8 mouse cellular contexts compared by ENCODE assay signal in the genomic region with DNA sequence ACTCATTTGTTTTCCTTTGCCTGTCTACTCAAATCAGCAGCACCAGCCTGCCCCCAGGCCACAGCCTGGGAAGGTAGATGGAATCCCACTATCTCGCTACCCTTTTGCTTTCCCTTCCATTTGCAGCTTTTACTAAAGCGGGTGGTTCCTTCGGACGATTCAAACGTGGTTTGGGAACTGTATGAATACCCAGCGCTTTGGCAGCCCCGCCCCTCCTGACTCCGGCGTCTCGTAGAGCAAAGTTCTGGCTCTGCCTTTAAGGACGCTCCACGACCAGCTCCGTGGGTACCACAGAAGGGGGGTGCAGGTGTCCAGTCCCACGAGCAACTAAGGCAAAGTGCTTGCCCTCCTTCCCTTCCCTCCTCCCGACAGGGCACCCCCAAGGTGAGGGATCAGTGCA. TPM values are rescaled to one million over a fixed set of nuclear protein-coding genes. Genes with fewer than 3 reads are reported as not detected.
DNase-seq lines count a peak whose midpoint lies in the region; ATAC-seq and TF ChIP-seq lines count a peak whose summit lies in the region.
"Not testable (repeated sequence)": the region's sequence is repeated elsewhere in the genome, so short reads cannot be mapped to it uniquely, and the experiment has no call there.

No protein-coding gene starts in this region.

- not testable (repeated sequence) for TF ChIP-seq CTCF in E14TG2a.4 (conservative IDR thresholded peaks at IDR 0.05; ENCODE audit: low read length); stomach, postnatal 0 days (IDR thresholded peaks at IDR 0.05; ENCODE audit: low read depth)

- H3K4me1 ChIP-seq in E14TG2a.4 (replicated peaks; ENCODE audit: low read depth, low read length) = peaks cover 71% of the 10 kb centered on the region
- peaks cover 16% of the 10 kb centered on the region for H3K4me1 ChIP-seq in forebrain, embryonic 16.5 days (replicated peaks; ENCODE audit: control insufficient read depth, insufficient read depth, low read length)
- not testable (repeated sequence) for H3K4me1 ChIP-seq in hindbrain, embryonic 14.5 days (replicated peaks; ENCODE audit: control insufficient read depth, insufficient read depth, low read length); liver, embryonic 16.5 days (ENCODE audit: control insufficient read depth, low read depth, low read length); midbrain, embryonic 14.5 days (ENCODE audit: control insufficient read depth, insufficient read depth, low read length); stomach, postnatal 0 days (replicated peaks; ENCODE audit: control insufficient read depth, insufficient read depth)

- peak overlapping the region; percentile 70 for H3K9ac ChIP-seq in forebrain, embryonic 16.5 days (replicated peaks; ENCODE audit: low read depth, low read length)
- H3K9ac ChIP-seq in hindbrain, embryonic 14.5 days = peak overlapping the region; percentile 72
- peak overlapping the region; percentile 55 for H3K9ac ChIP-seq in liver, embryonic 16.5 days (ENCODE audit: low read depth, low read length)
- peak overlapping the region; percentile 54 for H3K9ac ChIP-seq in midbrain, embryonic 14.5 days (replicated peaks; ENCODE audit: low read length)
- peak overlapping the region; percentile 50; the same call in 1 of the 2 replicates for H3K9ac ChIP-seq in stomach, postnatal 0 days (ENCODE audit: low read length)

- H3K27me3 ChIP-seq in E14TG2a.4 (ENCODE audit: insufficient read depth, low read length); forebrain, embryonic 16.5 days (replicated peaks; ENCODE audit: control insufficient read depth, insufficient read depth, low read length); hindbrain, embryonic 14.5 days (ENCODE audit: control insufficient read depth, insufficient read depth, low read length); liver, embryonic 16.5 days (ENCODE audit: control insufficient read depth, insufficient read depth, low read depth, low read length); midbrain, embryonic 14.5 days (ENCODE audit: control insufficient read depth, insufficient read depth, low read length); stomach, postnatal 0 days (ENCODE audit: control insufficient read depth, insufficient read depth, low read length): not testable (repeated sequence)

- WGBS in forebrain, embryonic 16.5 days = 1% methylated on average over 14 of the region's 15 CpGs
- WGBS in hindbrain, embryonic 14.5 days = under 1% methylated on average over 13 of the region's 15 CpGs
- WGBS in liver, embryonic 16.5 days (ENCODE audit: insufficient replicate concordance) = under 1% methylated on average over 14 of the region's 15 CpGs
- WGBS in midbrain, embryonic 14.5 days = under 1% methylated on average over 14 of the region's 15 CpGs
- 2% methylated on average over 14 of the region's 15 CpGs for WGBS in stomach, postnatal 0 days

- DNase-seq in cerebellum, adult 9-11 months = peak; percentile 62
- not testable (repeated sequence) for DNase-seq in hindbrain, embryonic 14.5 days (ENCODE audit: low spot score); stomach, postnatal 0 days (ENCODE audit: low spot score)
- DNase-seq in kidney, postnatal 14 days = peak; percentile 25
- peak; percentile 17 for DNase-seq in midbrain, embryonic 14.5 days

- H3K36me3 ChIP-seq in E14TG2a.4 (ENCODE audit: insufficient read depth, low read length) = peaks cover 47% of the 10 kb centered on the region
- not testable (repeated sequence) for H3K36me3 ChIP-seq in forebrain, embryonic 16.5 days (ENCODE audit: control insufficient read depth, insufficient read depth); liver, embryonic 16.5 days (ENCODE audit: control insufficient read depth, insufficient read depth)
- peaks cover 37% of the 10 kb centered on the region for H3K36me3 ChIP-seq in hindbrain, embryonic 14.5 days (replicated peaks; ENCODE audit: control insufficient read depth, insufficient read depth)
- H3K36me3 ChIP-seq in midbrain, embryonic 14.5 days (ENCODE audit: control insufficient read depth, insufficient read depth, low read length) = peaks cover 34% of the 10 kb centered on the region
- H3K36me3 ChIP-seq in stomach, postnatal 0 days (ENCODE audit: control insufficient read depth, insufficient read depth, low read length) = peaks cover 11% of the 10 kb centered on the region; the same call in 1 of the 2 replicates

- peak overlapping the region; percentile 93 for H3K4me3 ChIP-seq in E14TG2a.4 (replicated peaks; ENCODE audit: low read length)
- H3K4me3 ChIP-seq in forebrain, embryonic 16.5 days (replicated peaks; ENCODE audit: low read length) = peak overlapping the region; percentile 72
- peak overlapping the region; percentile 44 for H3K4me3 ChIP-seq in hindbrain, embryonic 14.5 days (replicated peaks; ENCODE audit: low read length)
- peak overlapping the region; percentile 77 for H3K4me3 ChIP-seq in liver, embryonic 16.5 days (ENCODE audit: low read depth, low read length)
- peak overlapping the region; percentile 56 for H3K4me3 ChIP-seq in midbrain, embryonic 14.5 days (replicated peaks; ENCODE audit: low read depth, low read length)
- H3K4me3 ChIP-seq in stomach, postnatal 0 days (ENCODE audit: low read depth, low read length) = peak overlapping the region; percentile 57

- not testable (repeated sequence) for ATAC-seq in forebrain, embryonic 16.5 days; hindbrain, embryonic 14.5 days (ENCODE audit: low FRiP score); midbrain, embryonic 14.5 days (ENCODE audit: low FRiP score, low TSS enrichment)
- ATAC-seq in liver, embryonic 16.5 days (ENCODE audit: low read depth) = peak; percentile 5; the same call in 1 of the 2 replicates
- ATAC-seq in stomach, postnatal 0 days (ENCODE audit: low FRiP score, low TSS enrichment) = 0 out of 2 replicates have a peak, but pooled peaks have one; percentile 2

- H3K4me2 ChIP-seq in forebrain, embryonic 16.5 days (ENCODE audit: low read length) = peak overlapping the region; percentile 60
- peak overlapping the region; percentile 80 for H3K4me2 ChIP-seq in hindbrain, embryonic 14.5 days (replicated peaks)
- peak overlapping the region; percentile 85 for H3K4me2 ChIP-seq in liver, embryonic 16.5 days (ENCODE audit: low read depth, low read length)
- H3K4me2 ChIP-seq in midbrain, embryonic 14.5 days (ENCODE audit: low read length) = peak overlapping the region; percentile 75
- H3K4me2 ChIP-seq in stomach, postnatal 0 days (replicated peaks; ENCODE audit: low read depth) = peak overlapping the region; percentile 55

- not testable (repeated sequence) for H3K9me3 ChIP-seq in E14TG2a.4 (ENCODE audit: low read length); forebrain, embryonic 16.5 days (ENCODE audit: control insufficient read depth, low read length); hindbrain, embryonic 14.5 days (ENCODE audit: control insufficient read depth, low read length); liver, embryonic 16.5 days (replicated peaks; ENCODE audit: control insufficient read depth, low read length); midbrain, embryonic 14.5 days (ENCODE audit: control insufficient read depth, low read length); stomach, postnatal 0 days (ENCODE audit: control insufficient read depth, low read length)

- not testable (repeated sequence) for H3K27ac ChIP-seq in forebrain, embryonic 16.5 days (ENCODE audit: low read length); liver, embryonic 16.5 days (ENCODE audit: low read length); midbrain, embryonic 14.5 days (replicated peaks; ENCODE audit: low read depth, low read length); stomach, postnatal 0 days (replicated peaks)
- H3K27ac ChIP-seq in hindbrain, embryonic 14.5 days = peak overlapping the region; percentile 59

- not testable (repeated sequence) for TF ChIP-seq EP300 in stomach, postnatal 0 days (optimal IDR thresholded peaks at IDR 0.05)

RNA-seq across cellular contexts. Expression of gene Mcrs1, which starts 0.7 kb away (rescaled TPM):
- polyA plus RNA-seq in forebrain, embryonic 16.5 days (2015; fragmentation: Nextera tagmentation; extraction: Ambion mirVana) = 207 and 220 TPM in 2 replicates
- polyA plus RNA-seq in hindbrain, embryonic 14.5 days (2014; fragmentation: Nextera tagmentation; extraction: Ambion mirVana) = 200 and 205 TPM in 2 replicates
- polyA plus RNA-seq in liver, embryonic 16.5 days (2015; fragmentation: Nextera tagmentation; extraction: Ambion mirVana) = 35.8 and 38.4 TPM in 2 replicates
- polyA plus RNA-seq in midbrain, embryonic 14.5 days (2014; fragmentation: Nextera tagmentation; extraction: Ambion mirVana) = 219 and 239 TPM in 2 replicates
- polyA plus RNA-seq in stomach, postnatal 0 days (2015; fragmentation: Nextera tagmentation; extraction: Ambion mirVana) = 64.2 and 66.4 TPM in 2 replicates

RNA-seq across cellular contexts. Expression of gene Kcnh3, which starts 26.4 kb away (rescaled TPM):
- 4.5 and 5.6 TPM in 2 replicates for polyA plus RNA-seq in forebrain, embryonic 16.5 days (2015; fragmentation: Nextera tagmentation; extraction: Ambion mirVana)
- 0.81 and 0.96 TPM in 2 replicates for polyA plus RNA-seq in hindbrain, embryonic 14.5 days (2014; fragmentation: Nextera tagmentation; extraction: Ambion mirVana)
- polyA plus RNA-seq in liver, embryonic 16.5 days (2015; fragmentation: Nextera tagmentation; extraction: Ambion mirVana) = 0.05 and 0.12 TPM in 2 replicates
- 0.49 and 0.72 TPM in 2 replicates for polyA plus RNA-seq in midbrain, embryonic 14.5 days (2014; fragmentation: Nextera tagmentation; extraction: Ambion mirVana)
- 0.29 and 0.30 TPM in 2 replicates for polyA plus RNA-seq in stomach, postnatal 0 days (2015; fragmentation: Nextera tagmentation; extraction: Ambion mirVana)

RNA-seq across cellular contexts. Expression of gene Prpf40b, which starts 43.8 kb away (rescaled TPM):
- 111 and 129 TPM in 2 replicates for polyA plus RNA-seq in forebrain, embryonic 16.5 days (2015; fragmentation: Nextera tagmentation; extraction: Ambion mirVana)
- 84.7 and 89.6 TPM in 2 replicates for polyA plus RNA-seq in hindbrain, embryonic 14.5 days (2014; fragmentation: Nextera tagmentation; extraction: Ambion mirVana)
- 6.5 and 8.0 TPM in 2 replicates for polyA plus RNA-seq in liver, embryonic 16.5 days (2015; fragmentation: Nextera tagmentation; extraction: Ambion mirVana)
- polyA plus RNA-seq in midbrain, embryonic 14.5 days (2014; fragmentation: Nextera tagmentation; extraction: Ambion mirVana) = 100 and 105 TPM in 2 replicates
- 16.1 and 18.3 TPM in 2 replicates for polyA plus RNA-seq in stomach, postnatal 0 days (2015; fragmentation: Nextera tagmentation; extraction: Ambion mirVana)

RNA-seq across cellular contexts. Expression of gene Fam186b, which starts 44.6 kb away (rescaled TPM):
- 0.42 and 0.50 TPM in 2 replicates for polyA plus RNA-seq in forebrain, embryonic 16.5 days (2015; fragmentation: Nextera tagmentation; extraction: Ambion mirVana)
- polyA plus RNA-seq in hindbrain, embryonic 14.5 days (2014; fragmentation: Nextera tagmentation; extraction: Ambion mirVana) = 0.39 and 0.81 TPM in 2 replicates
- polyA plus RNA-seq in liver, embryonic 16.5 days (2015; fragmentation: Nextera tagmentation; extraction: Ambion mirVana) = 0.04 TPM in 1 of 2 replicates, not detected in the other
- 0.74 and 1.3 TPM in 2 replicates for polyA plus RNA-seq in midbrain, embryonic 14.5 days (2014; fragmentation: Nextera tagmentation; extraction: Ambion mirVana)
- polyA plus RNA-seq in stomach, postnatal 0 days (2015; fragmentation: Nextera tagmentation; extraction: Ambion mirVana) = 0.28 TPM in 1 of 2 replicates, not detected in the other
